Mouse (Mus musculus) brain, embryonic 14.5 days (tissue): Measurements from ENCODE around the gene Tmem120a. TPM values are rescaled to one million over a fixed set of nuclear protein-coding genes. Genes with fewer than 3 reads are reported as not detected.

Source experiments
- DNase-seq: peaks from one replicate; pipeline ENCODE4 v3.0.0-alpha.2; 2011; ENCODE audit warnings: low read depth
- CTCF ChIP-seq: fragments of 200-500 bp; IDR thresholded peaks from 2 replicates; pipeline ENCODE4 v1.5.1; 2012; ENCODE audit warnings: inconsistent platforms, mild to moderate bottlenecking, moderate library complexity, borderline replicate concordance; ENCODE audit not compliant: insufficient read depth, insufficient read length; ENCODE audit errors: extremely low read depth
- POLR2A ChIP-seq: fragments of 200-500 bp; IDR thresholded peaks from 2 replicates; pipeline ENCODE4 v1.6.1; 2012; ENCODE audit warnings: mild to moderate bottlenecking, inconsistent platforms, borderline replicate concordance; ENCODE audit not compliant: poor library complexity, insufficient read depth, insufficient read length, severe bottlenecking; ENCODE audit errors: extremely low read depth
- polyA plus RNA-seq: library from polyadenylated mRNA; depleted of rRNA; stranded (reverse); fragments of >200 nt; gene quantifications from 2 replicates; pipeline ENCODE4 v1.2.3, GENCODE M21; 2012

Gene Tmem120a
- polyA plus RNA-seq, 1 experiment, result 39.3 TPM

DNA sequence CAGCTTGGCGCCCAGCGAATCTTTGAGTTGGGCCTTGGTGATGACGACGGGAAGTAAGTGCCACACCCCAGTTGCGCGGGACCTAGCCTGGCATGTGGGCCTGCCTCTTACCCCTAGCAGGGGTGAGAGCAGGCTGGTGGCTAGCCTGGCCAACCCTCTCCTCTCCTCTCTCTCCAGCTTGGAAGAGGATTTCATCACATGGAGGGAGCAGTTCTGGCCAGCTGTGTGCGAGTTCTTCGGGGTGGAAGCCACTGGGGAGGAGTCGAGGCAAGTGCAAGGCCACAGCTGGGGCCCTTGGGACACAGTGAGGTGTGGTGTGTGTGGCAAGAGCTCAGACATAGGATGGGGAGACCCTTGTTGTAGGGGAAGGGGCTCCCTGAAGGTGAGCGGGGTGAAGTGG is 13.3 kb downstream of the Tmem120a start:
- TF ChIP-seq POLR2A, result no peak
- TF ChIP-seq CTCF, result no peak

GRCm38 (mm10) chr5:135730278-135730677 is 14.0 kb downstream of the Tmem120a start:
- no peak for DNase-seq
- no peak for TF ChIP-seq POLR2A
- no peak for TF ChIP-seq CTCF

More for the DNA sequence above, 13.3 kb downstream of the Tmem120a start:
- no peak for DNase-seq

- TF ChIP-seq POLR2A, result no peak
- no peak for TF ChIP-seq CTCF
- DNase-seq, result no peak
These were observed 14.9 kb downstream of the Tmem120a start for GRCm38 (mm10) chr5:135729351-135729750.

GRCm38 (mm10) chr5:135728361-135728760 is 15.9 kb downstream of the Tmem120a start:
- no peak for DNase-seq
- no peak for TF ChIP-seq POLR2A
- TF ChIP-seq CTCF, result no peak

- DNase-seq, result no peak
- TF ChIP-seq CTCF (no peak), POLR2A (no peak)
These were observed 16.4 kb downstream of the Tmem120a start for GRCm38 (mm10) chr5:135727871-135728270.

- TF ChIP-seq CTCF (no peak), POLR2A (no peak)
- DNase-seq, result no peak
These were observed 17.5 kb downstream of the Tmem120a start for GRCm38 (mm10) chr5:135726641-135727346.

DNA sequence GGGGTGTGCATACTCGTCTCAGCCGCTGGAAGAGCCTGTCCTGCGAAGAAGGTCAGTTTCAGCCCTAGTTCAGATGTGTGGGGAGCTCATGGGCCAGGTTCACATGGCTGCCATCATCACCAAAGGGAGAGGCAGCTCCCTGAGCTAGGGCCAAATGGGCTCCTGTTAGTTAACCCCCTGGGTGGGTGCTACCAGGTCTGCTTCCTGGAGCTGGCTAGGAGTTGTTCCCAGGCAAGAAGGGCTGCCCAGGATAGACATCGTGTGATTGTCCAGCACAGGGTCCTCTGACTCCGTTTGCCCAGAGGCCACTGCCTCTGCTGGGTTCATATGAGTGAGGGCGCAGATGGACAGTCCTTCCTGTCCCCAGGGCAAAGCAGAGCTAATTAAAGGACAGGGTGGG is 18.3 kb downstream of the Tmem120a start:
- no peak for DNase-seq
- TF ChIP-seq CTCF (no peak), POLR2A (no peak)

- peak; percentile 96 for DNase-seq
- no peak for TF ChIP-seq CTCF
- peak; percentile 17; the same call in 1 of the 2 replicates for TF ChIP-seq POLR2A
These were observed 18.8 kb downstream of the Tmem120a start for GRCm38 (mm10) chr5:135725391-135725841.

DNA sequence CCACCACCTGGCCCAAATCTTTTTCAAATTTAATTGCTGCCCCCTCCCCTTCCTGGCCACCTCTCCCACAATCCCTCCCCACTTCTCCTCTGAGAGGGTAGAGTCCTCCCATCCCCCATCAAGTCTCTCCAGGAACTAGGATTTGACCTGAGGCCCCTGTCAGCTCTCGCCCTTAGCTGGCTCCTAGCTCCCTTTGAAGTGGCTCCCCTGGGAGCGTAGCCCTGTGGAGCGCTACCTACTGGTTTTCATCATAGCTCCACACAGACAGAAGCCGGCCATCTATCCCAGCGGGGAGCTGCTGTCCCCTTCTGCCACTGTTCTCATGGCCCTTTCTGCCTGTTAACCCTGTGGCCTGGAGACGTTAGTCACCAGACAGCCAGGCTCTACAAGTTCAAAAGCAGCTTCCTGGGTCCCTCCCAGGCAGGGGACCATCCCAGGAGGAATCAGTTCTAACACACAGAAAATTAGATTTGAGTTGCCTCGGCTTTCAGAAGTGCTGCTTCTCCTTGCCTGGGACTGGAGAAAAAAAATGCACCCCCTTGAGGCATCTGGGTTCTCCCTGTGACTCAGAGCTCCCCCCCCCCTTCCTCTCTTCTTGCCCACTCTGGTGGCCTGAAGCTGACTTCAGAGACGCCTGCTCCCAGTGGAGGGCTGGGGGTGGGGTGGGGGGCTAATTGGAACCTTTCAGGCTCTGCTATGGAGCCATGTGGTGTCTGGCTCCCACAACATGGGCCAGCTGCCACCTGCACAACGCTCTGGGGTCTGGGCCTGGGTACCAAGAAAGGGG is 19.5 kb downstream of the Tmem120a start:
- TF ChIP-seq CTCF (no peak), POLR2A (no peak)
- peak; percentile 94 for DNase-seq

DNA sequence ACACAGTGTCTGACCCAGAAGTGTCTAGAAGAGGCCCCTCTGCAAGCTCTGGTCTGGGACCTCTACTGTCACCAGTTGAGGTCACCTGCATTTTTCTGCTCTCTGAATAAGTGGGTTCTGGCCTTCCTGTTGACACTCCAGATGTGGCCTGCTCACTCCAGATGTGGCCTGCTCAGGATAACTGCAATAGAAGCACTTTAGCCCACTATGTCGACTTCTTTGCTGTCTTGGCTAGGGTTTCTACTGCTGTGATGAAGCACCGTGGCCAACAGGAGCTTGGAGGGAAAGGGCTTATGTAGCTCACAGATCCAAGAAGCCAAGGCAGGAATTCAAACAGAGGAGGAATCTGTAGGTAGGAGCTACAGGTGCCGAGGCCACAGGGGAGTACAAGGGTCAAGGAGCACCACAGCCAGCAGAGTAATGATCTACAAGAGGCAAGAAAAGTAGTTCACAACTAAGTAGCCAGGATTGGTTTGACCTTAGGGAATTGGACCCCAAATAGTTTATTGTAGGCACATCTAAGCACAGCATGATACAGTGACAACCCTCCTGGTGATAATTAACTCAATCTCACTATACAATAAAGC is 21.0 kb downstream of the Tmem120a start:
- DNase-seq, result no peak
- no peak for TF ChIP-seq POLR2A
- no peak for TF ChIP-seq CTCF

DNA sequence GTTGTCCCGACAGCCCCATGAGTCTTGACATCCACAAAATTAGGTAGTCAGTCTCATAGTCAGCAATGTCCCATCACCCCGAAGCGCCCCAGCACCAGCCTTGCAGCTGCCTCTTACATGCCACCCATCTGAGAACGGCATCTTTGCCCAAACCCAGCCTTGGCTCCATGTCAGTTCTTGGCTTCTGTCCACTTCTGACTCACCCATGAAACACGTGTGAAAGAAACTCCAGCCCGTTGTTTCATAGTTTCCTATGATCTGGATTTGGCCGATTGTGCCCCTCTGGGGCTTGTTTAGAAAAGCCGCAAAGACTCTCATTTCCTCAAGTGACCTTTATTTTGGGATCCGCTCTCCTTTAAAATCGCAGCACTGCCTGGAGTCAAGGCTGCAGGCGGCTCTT is 22.1 kb downstream of the Tmem120a start:
- TF ChIP-seq CTCF (no peak), POLR2A (no peak)
- DNase-seq, result peak; percentile 75
